Mouse (Mus musculus): ENCODE results near the gene Ptgdr2. TPM values are rescaled to one million over a fixed set of nuclear protein-coding genes. Genes with fewer than 3 reads are reported as not detected.
A peak's percentile ranks its signal among the peaks of the same experiment; 100 is the strongest.

Ptgdr2 gene
- 0.36 and 0.45 TPM in 2 replicates for polyA plus RNA-seq (2015; fragmentation: Nextera tagmentation; extraction: Ambion mirVana)

- H3K27me3 ChIP-seq (replicated peaks; ENCODE audit: insufficient read depth, low read length): no peaks in the 10 kb centered on the region
- 0 out of 2 replicates have a peak, but pooled peaks cover 2% of the 10 kb centered on the region for H3K36me3 ChIP-seq (ENCODE audit: insufficient read depth, low read length)
- WGBS: 24% methylated on average over 5 of the region's 5 CpGs
- H3K9ac ChIP-seq (replicated peaks; ENCODE audit: low read depth): no peak within 1 kb of the TSS
- TF ChIP-seq CTCF (IDR thresholded peaks at IDR 0.05) (no peak), EP300 (IDR thresholded peaks at IDR 0.05) (no peak)
- H3K27ac ChIP-seq (ENCODE audit: low read length): no peak within 1 kb of the TSS
- H3K9me3 ChIP-seq (ENCODE audit: low read length): no peaks in the 10 kb centered on the region
- H3K4me2 ChIP-seq (replicated peaks; ENCODE audit: low read depth, low read length): 0 out of 2 replicates have a peak within 1 kb of the TSS, but pooled peaks have one; percentile 8
- peaks cover 9% of the 10 kb centered on the region for H3K4me1 ChIP-seq (ENCODE audit: insufficient read depth, low read depth, low read length)
- DNase-seq (ENCODE audit: low spot score) (no peak), ATAC-seq (peak; percentile 27; the same call in 1 of the 2 replicates)
- no peak within 1 kb of the TSS for H3K4me3 ChIP-seq (ENCODE audit: low read depth, low read length)
These were observed at the start of gene Ptgdr2 for GRCm38 (mm10) chr19:10937110-10937563. Gene Ptgdr2 (plus strand): TSS chr19:10937160.

- no peak overlapping the region for H3K9ac ChIP-seq (replicated peaks; ENCODE audit: low read depth)
- no peak overlapping the region for H3K4me3 ChIP-seq (ENCODE audit: low read depth, low read length)
- WGBS: 66% methylated on average over 3 of the region's 3 CpGs
- no peak for ATAC-seq
- H3K9me3 ChIP-seq (ENCODE audit: low read length): no peaks in the 10 kb centered on the region
- no peak overlapping the region for H3K27ac ChIP-seq (ENCODE audit: low read length)
- no peaks in the 10 kb centered on the region; the same call in 1 of the 2 replicates for H3K4me1 ChIP-seq (ENCODE audit: insufficient read depth, low read depth, low read length)
- no peaks in the 10 kb centered on the region for H3K27me3 ChIP-seq (replicated peaks; ENCODE audit: insufficient read depth, low read length)
- no peaks in the 10 kb centered on the region for H3K36me3 ChIP-seq (ENCODE audit: insufficient read depth, low read length)
- TF ChIP-seq CTCF (IDR thresholded peaks at IDR 0.05): no peak
- TF ChIP-seq EP300 (IDR thresholded peaks at IDR 0.05): no peak
- no peak overlapping the region for H3K4me2 ChIP-seq (replicated peaks; ENCODE audit: low read depth, low read length)
- no peak for DNase-seq (ENCODE audit: low spot score)
These were observed 44.8 kb upstream of the Ptgdr2 start for GRCm38 (mm10) chr19:10892201-10892600.

- Histone ChIP-seq H3K4me3 (ENCODE audit: low read depth, low read length) (peak within 1 kb of the TSS; percentile 69), H3K27me3 (replicated peaks; ENCODE audit: insufficient read depth, low read length) (no peaks in the 10 kb centered on the region), H3K27ac (ENCODE audit: low read length) (peak within 1 kb of the TSS; percentile 76), H3K9me3 (ENCODE audit: low read length) (no peaks in the 10 kb centered on the region), H3K36me3 (ENCODE audit: insufficient read depth, low read length) (peaks cover 16% of the 10 kb centered on the region; the same call in 1 of the 2 replicates), H3K9ac (replicated peaks; ENCODE audit: low read depth) (peak within 1 kb of the TSS; percentile 69), H3K4me1 (ENCODE audit: insufficient read depth, low read depth, low read length) (no peaks in the 10 kb centered on the region; the same call in 1 of the 2 replicates), H3K4me2 (replicated peaks; ENCODE audit: low read depth, low read length) (peak within 1 kb of the TSS; percentile 81)
- WGBS: under 1% methylated on average over 43 of the region's 43 CpGs
- ATAC-seq (peak; percentile 98), DNase-seq (ENCODE audit: low spot score) (peak; percentile 98)
- TF ChIP-seq EP300 (IDR thresholded peaks at IDR 0.05) (peak; percentile 54; the same call in 1 of the 2 replicates), CTCF (IDR thresholded peaks at IDR 0.05) (peak; percentile 44)
These were observed 41.9 kb upstream of the Ptgdr2 start, which contains the start of gene Prpf19 for GRCm38 (mm10) chr19:10895016-10895528. Gene Prpf19 (plus strand): TSS chr19:10895231.

GRCm38 (mm10) chr19:10895708-10896107, 41.3 kb upstream of the Ptgdr2 start:
- peak overlapping the region; percentile 76 for H3K27ac ChIP-seq (ENCODE audit: low read length)
- no peaks in the 10 kb centered on the region for H3K27me3 ChIP-seq (replicated peaks; ENCODE audit: insufficient read depth, low read length)
- WGBS: under 1% methylated on average over 16 of the region's 16 CpGs
- H3K4me2 ChIP-seq (replicated peaks; ENCODE audit: low read depth, low read length): peak overlapping the region; percentile 81
- no peaks in the 10 kb centered on the region; the same call in 1 of the 2 replicates for H3K4me1 ChIP-seq (ENCODE audit: insufficient read depth, low read depth, low read length)
- TF ChIP-seq CTCF (IDR thresholded peaks at IDR 0.05) (no peak), EP300 (IDR thresholded peaks at IDR 0.05) (no peak)
- no peaks in the 10 kb centered on the region for H3K9me3 ChIP-seq (ENCODE audit: low read length)
- H3K9ac ChIP-seq (replicated peaks; ENCODE audit: low read depth): peak overlapping the region; percentile 69
- ATAC-seq: no peak
- H3K36me3 ChIP-seq (ENCODE audit: insufficient read depth, low read length): peaks cover 22% of the 10 kb centered on the region
- H3K4me3 ChIP-seq (ENCODE audit: low read depth, low read length): peak overlapping the region; percentile 69
- peak; percentile 21 for DNase-seq (ENCODE audit: low spot score)

GRCm38 (mm10) chr19:10896849-10897248, 40.1 kb upstream of the Ptgdr2 start:
- DNase-seq (ENCODE audit: low spot score) (no peak), ATAC-seq (no peak)
- Histone ChIP-seq H3K27me3 (replicated peaks; ENCODE audit: insufficient read depth, low read length) (no peaks in the 10 kb centered on the region), H3K4me1 (ENCODE audit: insufficient read depth, low read depth, low read length) (no peaks in the 10 kb centered on the region; the same call in 1 of the 2 replicates), H3K9ac (replicated peaks; ENCODE audit: low read depth) (0 out of 2 replicates have a peak overlapping the region, but pooled peaks have one; percentile 26), H3K4me2 (replicated peaks; ENCODE audit: low read depth, low read length) (peak overlapping the region; percentile 81; the same call in 1 of the 2 replicates), H3K36me3 (ENCODE audit: insufficient read depth, low read length) (peaks cover 28% of the 10 kb centered on the region), H3K4me3 (ENCODE audit: low read depth, low read length) (no peak overlapping the region), H3K27ac (ENCODE audit: low read length) (no peak overlapping the region), H3K9me3 (ENCODE audit: low read length) (no peaks in the 10 kb centered on the region)
- 55% methylated on average over 7 of the region's 7 CpGs for WGBS
- TF ChIP-seq CTCF (IDR thresholded peaks at IDR 0.05): no peak

GRCm38 (mm10) chr19:10897491-10897890, 39.5 kb upstream of the Ptgdr2 start:
- 83% methylated on average over 8 of the region's 8 CpGs for WGBS
- Histone ChIP-seq H3K36me3 (ENCODE audit: insufficient read depth, low read length) (peaks cover 34% of the 10 kb centered on the region), H3K4me3 (ENCODE audit: low read depth, low read length) (no peak overlapping the region), H3K9ac (replicated peaks; ENCODE audit: low read depth) (0 out of 2 replicates have a peak overlapping the region, but pooled peaks have one; percentile 26), H3K27ac (ENCODE audit: low read length) (no peak overlapping the region), H3K9me3 (ENCODE audit: low read length) (no peaks in the 10 kb centered on the region), H3K4me1 (ENCODE audit: insufficient read depth, low read depth, low read length) (no peaks in the 10 kb centered on the region; the same call in 1 of the 2 replicates), H3K4me2 (replicated peaks; ENCODE audit: low read depth, low read length) (no peak overlapping the region), H3K27me3 (replicated peaks; ENCODE audit: insufficient read depth, low read length) (no peaks in the 10 kb centered on the region)
- DNase-seq (ENCODE audit: low spot score) (no peak), ATAC-seq (no peak)
- TF ChIP-seq CTCF (IDR thresholded peaks at IDR 0.05) (no peak), EP300 (IDR thresholded peaks at IDR 0.05) (no peak)

All from lung, postnatal 0 days (tissue).